ENCODE assay signal across 8 mouse cellular contexts in the genomic region with DNA sequence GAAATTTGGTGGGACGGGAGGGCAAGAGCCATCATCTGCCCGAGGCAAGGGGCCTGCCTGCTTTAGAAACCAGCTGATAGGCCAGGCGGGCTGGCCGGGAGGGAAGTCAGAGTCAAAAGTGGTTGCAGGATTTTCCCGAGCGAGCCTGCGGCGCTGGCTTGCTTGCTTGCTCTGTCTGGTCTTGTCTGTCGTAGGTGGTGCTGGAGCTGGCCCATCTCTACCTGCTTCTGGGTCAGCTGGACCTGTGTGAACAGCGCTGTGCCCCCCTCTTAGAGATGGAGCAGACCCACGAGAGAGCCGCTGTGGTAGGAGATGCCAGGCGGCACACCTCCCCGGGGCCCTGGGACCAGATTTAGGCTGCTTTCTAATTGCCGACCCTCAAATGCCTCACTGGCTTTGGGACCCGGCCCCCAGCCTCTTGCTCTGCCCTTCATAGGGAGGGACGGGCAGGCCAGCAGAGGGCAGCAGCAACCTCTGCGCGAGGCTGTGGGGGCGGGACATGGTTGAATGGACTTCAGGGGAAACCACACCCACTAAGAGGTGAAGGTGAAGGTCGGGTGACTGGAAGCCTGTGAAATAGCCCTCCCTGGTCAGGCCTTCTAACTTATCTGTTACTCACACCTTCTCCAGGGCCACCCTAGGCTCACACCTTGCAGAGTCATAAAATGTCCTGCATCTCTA. TPM values are rescaled to one million over a fixed set of nuclear protein-coding genes. Genes with fewer than 3 reads are reported as not detected.
DNase-seq lines count a peak whose midpoint lies in the region; ATAC-seq and TF ChIP-seq lines count a peak whose summit lies in the region.

No protein-coding gene starts in this region.

- peak overlapping the region; percentile 47 for H3K4me2 ChIP-seq in embryonic facial prominence, embryonic 13.5 days
- H3K4me2 ChIP-seq in heart, postnatal 0 days (ENCODE audit: low read depth, low read length) = peak overlapping the region; percentile 54
- H3K4me2 ChIP-seq in stomach, embryonic 16.5 days (ENCODE audit: low read depth, low read length) = 0 out of 2 replicates have a peak overlapping the region, but pooled peaks have one; percentile 4

- TF ChIP-seq CTCF in heart, postnatal 0 days (IDR thresholded peaks at IDR 0.05; ENCODE audit: low read depth) = peak; percentile 97

- TF ChIP-seq EP300 in heart, postnatal 0 days (IDR thresholded peaks at IDR 0.05; ENCODE audit: low read depth) = no peak

- no peak overlapping the region for H3K27ac ChIP-seq in embryonic facial prominence, embryonic 13.5 days
- peak overlapping the region; percentile 74; the same call in 1 of the 2 replicates for H3K27ac ChIP-seq in heart, postnatal 0 days (ENCODE audit: low read depth)
- H3K27ac ChIP-seq in stomach, embryonic 16.5 days (ENCODE audit: low read length) = no peak overlapping the region

- DNase-seq in CD4-positive, CD25-positive, alpha-beta regulatory T cell, adult 2 months (ENCODE audit: low read depth, low spot score) = peak; percentile 89
- DNase-seq in adrenal gland, adult 18-20 months (ENCODE audit: low spot score in 2 of 2) = peak; percentile 76 to 79
- DNase-seq in heart, postnatal 0 days (ENCODE audit: low spot score) = peak; percentile 92
- DNase-seq in kidney, postnatal 25 days = peak; percentile 86 to 89
- DNase-seq in layer of hippocampus, adult 8-10 months (ENCODE audit: low spot score in 2 of 2) = no peak

- H3K36me3 ChIP-seq in embryonic facial prominence, embryonic 13.5 days = no peaks in the 10 kb centered on the region
- H3K36me3 ChIP-seq in heart, postnatal 0 days (replicated peaks; ENCODE audit: control insufficient read depth, insufficient read depth, low read length) = no peaks in the 10 kb centered on the region
- no peaks in the 10 kb centered on the region for H3K36me3 ChIP-seq in stomach, embryonic 16.5 days (ENCODE audit: control insufficient read depth, insufficient read depth, low read length)

- 7% methylated on average over 21 of the region's 21 CpGs for WGBS in embryonic facial prominence, embryonic 13.5 days
- WGBS in heart, postnatal 0 days = 7% methylated on average over 21 of the region's 21 CpGs
- WGBS in stomach, embryonic 16.5 days = 18% methylated on average over 21 of the region's 21 CpGs

- no peaks in the 10 kb centered on the region for H3K9me3 ChIP-seq in embryonic facial prominence, embryonic 13.5 days
- H3K9me3 ChIP-seq in heart, postnatal 0 days (replicated peaks; ENCODE audit: control insufficient read depth, low read length) = no peaks in the 10 kb centered on the region
- H3K9me3 ChIP-seq in stomach, embryonic 16.5 days (replicated peaks; ENCODE audit: control insufficient read depth, low read length) = no peaks in the 10 kb centered on the region

- peaks cover 12% of the 10 kb centered on the region for H3K4me1 ChIP-seq in embryonic facial prominence, embryonic 13.5 days
- peaks cover 9% of the 10 kb centered on the region for H3K4me1 ChIP-seq in heart, postnatal 0 days (ENCODE audit: control insufficient read depth, insufficient read depth)
- peaks cover 3% of the 10 kb centered on the region; the same call in 1 of the 2 replicates for H3K4me1 ChIP-seq in stomach, embryonic 16.5 days (ENCODE audit: control insufficient read depth, insufficient read depth, low read length)

- no peak for ATAC-seq in embryonic facial prominence, embryonic 13.5 days (ENCODE audit: insufficient number of reproducible peaks, insufficient read depth, low FRiP score, low TSS enrichment, low read depth)
- peak; percentile 88 for ATAC-seq in heart, postnatal 0 days (ENCODE audit: insufficient read depth, low read depth)
- peak; percentile 90 for ATAC-seq in megakaryocyte-erythroid progenitor cell, adult 5-6 weeks (replicated peaks; ENCODE audit: low FRiP score, low TSS enrichment, poor library complexity, severe bottlenecking)
- peak; percentile 80 for ATAC-seq in stomach, embryonic 16.5 days (ENCODE audit: insufficient read depth, low FRiP score)

- H3K4me3 ChIP-seq in embryonic facial prominence, embryonic 13.5 days = no peak overlapping the region
- H3K4me3 ChIP-seq in heart, postnatal 0 days (ENCODE audit: low read depth, low read length) = peak overlapping the region; percentile 31
- H3K4me3 ChIP-seq in stomach, embryonic 16.5 days (replicated peaks; ENCODE audit: low read length) = no peak overlapping the region

- H3K9ac ChIP-seq in embryonic facial prominence, embryonic 13.5 days = peak overlapping the region; percentile 46; the same call in 1 of the 2 replicates
- peak overlapping the region; percentile 38; the same call in 1 of the 2 replicates for H3K9ac ChIP-seq in heart, postnatal 0 days (replicated peaks; ENCODE audit: low read depth, low read length)
- H3K9ac ChIP-seq in stomach, embryonic 16.5 days (ENCODE audit: low read length) = peak overlapping the region; percentile 52; the same call in 1 of the 2 replicates

- no peaks in the 10 kb centered on the region for H3K27me3 ChIP-seq in embryonic facial prominence, embryonic 13.5 days
- H3K27me3 ChIP-seq in heart, postnatal 0 days (ENCODE audit: control insufficient read depth, insufficient read depth, low read length) = no peaks in the 10 kb centered on the region
- no peaks in the 10 kb centered on the region for H3K27me3 ChIP-seq in stomach, embryonic 16.5 days (ENCODE audit: control insufficient read depth, insufficient read depth, low read length)

RNA-seq across cellular contexts. Expression of gene Csrnp1, which starts 21.3 kb away (rescaled TPM):
- 10 to 100 TPM; 13.8 to 19.3 TPM for total RNA-seq in adrenal gland, adult 18-20 months (2021)
- polyA plus RNA-seq in embryonic facial prominence, embryonic 13.5 days (2015; fragmentation: Nextera tagmentation; extraction: Ambion mirVana) = 3.3 and 4.5 TPM in 2 replicates
- total RNA-seq in heart, postnatal 0 days (2014; rRNA removed; ENCODE audit: low replicate concordance) = 23.8 and 96.9 TPM in 2 replicates
- 4.0 and 4.2 TPM in 2 replicates for polyA plus RNA-seq in heart, postnatal 0 days (2015; fragmentation: Nextera tagmentation; extraction: Ambion mirVana)
- total RNA-seq in megakaryocyte-erythroid progenitor cell, adult 5-6 weeks (2014; fragmentation: Nextera tagmentation) = 1.6 and 3.1 TPM in 2 replicates
- 8.0 and 15.6 TPM in 2 replicates for total RNA-seq in megakaryocyte-erythroid progenitor cell, adult 5-6 weeks (2017)
- 5.9 and 7.8 TPM in 2 replicates for polyA plus RNA-seq in stomach, embryonic 16.5 days (2015; fragmentation: Nextera tagmentation; extraction: Ambion mirVana)
- 10 to 100 TPM; 12.1 to 24.1 (median 14.6) TPM for total RNA-seq in layer of hippocampus, adult 8-10 months (2022)

RNA-seq across cellular contexts. Expression of gene Ttc21a, which starts 25.7 kb away (rescaled TPM):
- total RNA-seq in adrenal gland, adult 18-20 months (2021) = under 1 TPM in 1 of 2 experiments, not detected in 1; 0.43 TPM
- 0.28 and 0.54 TPM in 2 replicates for polyA plus RNA-seq in embryonic facial prominence, embryonic 13.5 days (2015; fragmentation: Nextera tagmentation; extraction: Ambion mirVana)
- 0.27 TPM in 1 of 2 replicates, not detected in the other for total RNA-seq in heart, postnatal 0 days (2014; rRNA removed; ENCODE audit: low replicate concordance)
- polyA plus RNA-seq in heart, postnatal 0 days (2015; fragmentation: Nextera tagmentation; extraction: Ambion mirVana) = 0.05 and 0.07 TPM in 2 replicates
- total RNA-seq in megakaryocyte-erythroid progenitor cell, adult 5-6 weeks (2014; fragmentation: Nextera tagmentation) = not detected in 2 replicates
- not detected in 2 replicates for total RNA-seq in megakaryocyte-erythroid progenitor cell, adult 5-6 weeks (2017)
- polyA plus RNA-seq in stomach, embryonic 16.5 days (2015; fragmentation: Nextera tagmentation; extraction: Ambion mirVana) = 0.04 and 0.15 TPM in 2 replicates
- total RNA-seq in layer of hippocampus, adult 8-10 months (2022) = 1 to 10 TPM; 1.2 to 2.8 (median 1.4) TPM

RNA-seq across cellular contexts. Expression of gene Gorasp1, which starts 25.8 kb away (rescaled TPM):
- total RNA-seq in adrenal gland, adult 18-20 months (2021) = 10 to 100 TPM; 20.7 to 23.0 TPM
- 28.0 and 31.9 TPM in 2 replicates for polyA plus RNA-seq in embryonic facial prominence, embryonic 13.5 days (2015; fragmentation: Nextera tagmentation; extraction: Ambion mirVana)
- total RNA-seq in heart, postnatal 0 days (2014; rRNA removed; ENCODE audit: low replicate concordance) = 10.0 and 63.5 TPM in 2 replicates
- 14.1 and 16.8 TPM in 2 replicates for polyA plus RNA-seq in heart, postnatal 0 days (2015; fragmentation: Nextera tagmentation; extraction: Ambion mirVana)
- 8.9 and 11.4 TPM in 2 replicates for total RNA-seq in megakaryocyte-erythroid progenitor cell, adult 5-6 weeks (2014; fragmentation: Nextera tagmentation)
- 4.8 and 7.8 TPM in 2 replicates for total RNA-seq in megakaryocyte-erythroid progenitor cell, adult 5-6 weeks (2017)
- polyA plus RNA-seq in stomach, embryonic 16.5 days (2015; fragmentation: Nextera tagmentation; extraction: Ambion mirVana) = 31.6 and 39.0 TPM in 2 replicates
- total RNA-seq in layer of hippocampus, adult 8-10 months (2022) = 10 to 100 TPM; 30.5 to 35.7 (median 34.1) TPM

Comparison
In these comparisons a context has a peak if more than half of its experiments do, and no peak if none do; other contexts are left out.
1. DNase-seq: peak in CD4-positive, CD25-positive, alpha-beta regulatory T cell, adult 2 months (single experiment), adrenal gland, adult 18-20 months (2 of 2), heart, postnatal 0 days (single experiment) and kidney, postnatal 25 days (2 of 2); none in layer of hippocampus, adult 8-10 months (0 of 2).
2. H3K4me2 ChIP-seq: peak in every context shown above with its lines; median percentile 54 in heart, postnatal 0 days; 47 in embryonic facial prominence, embryonic 13.5 days; 4 in stomach, embryonic 16.5 days.
3. Peak in every context shown above with its lines, with median percentiles within 50 percentile points of each other: H3K9ac ChIP-seq.